16 mouse cellular contexts compared by ENCODE assay signal in genomic region chr6:140689617-140690404, GRCm38 (mm10). TPM values are rescaled to one million over a fixed set of nuclear protein-coding genes. Genes with fewer than 3 reads are reported as not detected.
DNase-seq lines count a peak whose midpoint lies in the region; ATAC-seq lines count a peak whose summit lies in the region.
"Had no signal": no experiment of that assay in that cellular context is flagged by ENCODE, and none has a peak within 500 bp of the region (broad histone marks: within the 10 kb centered on the region; RNA-seq: fewer than 3 reads in every experiment).

No protein-coding gene starts in this region.

- H3K36me3 ChIP-seq in kidney, embryonic 15.5 days = no peaks in the 10 kb centered on the region
- H3K36me3 ChIP-seq in limb, embryonic 15.5 days = no peaks in the 10 kb centered on the region
- H3K36me3 ChIP-seq: heart, embryonic 12.5 days; liver, embryonic 12.5 days; neural tube, embryonic 15.5 days had no signal

- no peaks in the 10 kb centered on the region for H3K27me3 ChIP-seq in kidney, embryonic 15.5 days
- no peaks in the 10 kb centered on the region for H3K27me3 ChIP-seq in limb, embryonic 15.5 days
- H3K27me3 ChIP-seq: heart, embryonic 12.5 days; liver, embryonic 12.5 days; neural tube, embryonic 15.5 days had no signal

- peak; percentile 50 for DNase-seq in cerebellum, adult 11-12 months
- no peak for DNase-seq in cerebellum, postnatal 4 days (ENCODE audit: low spot score in 2 of 2)
- no peak for DNase-seq in kidney, adult 18-20 months
- DNase-seq in cerebellum, adult 9-10 months = peak; percentile 77
- DNase-seq in liver = no peak
- no peak for DNase-seq in frontal cortex, postnatal 36 days (ENCODE audit: low spot score in 2 of 2)
- DNase-seq: layer of hippocampus, adult 9-11 months; midbrain, embryonic 14.5 days; thymus, postnatal 14 days had no signal

- no peaks in the 10 kb centered on the region for H3K9me3 ChIP-seq in kidney, embryonic 15.5 days (replicated peaks)
- no peaks in the 10 kb centered on the region for H3K9me3 ChIP-seq in limb, embryonic 15.5 days
- H3K9me3 ChIP-seq: liver, embryonic 12.5 days; neural tube, embryonic 15.5 days had no signal

- WGBS in kidney, embryonic 15.5 days = 83% methylated on average over 16 of the region's 16 CpGs
- WGBS in limb, embryonic 15.5 days = 48% methylated on average over 16 of the region's 16 CpGs

- H3K4me3 ChIP-seq in kidney, embryonic 15.5 days (replicated peaks) = no peak overlapping the region
- H3K4me3 ChIP-seq in limb, embryonic 15.5 days = no peak overlapping the region
- H3K4me3 ChIP-seq: heart, embryonic 12.5 days; liver, embryonic 12.5 days; neural tube, embryonic 15.5 days had no signal

- H3K4me2 ChIP-seq in kidney, embryonic 15.5 days = no peak overlapping the region
- H3K4me2 ChIP-seq in limb, embryonic 15.5 days = no peak overlapping the region
- H3K4me2 ChIP-seq: heart, embryonic 12.5 days; liver, embryonic 12.5 days; neural tube, embryonic 15.5 days had no signal

- H3K4me1 ChIP-seq in kidney, embryonic 15.5 days = peaks cover 18% of the 10 kb centered on the region
- H3K4me1 ChIP-seq in limb, embryonic 15.5 days = peaks cover 33% of the 10 kb centered on the region
- H3K4me1 ChIP-seq: heart, embryonic 12.5 days; liver, embryonic 12.5 days had no signal

- no peak for ATAC-seq in kidney, embryonic 15.5 days (replicated peaks; ENCODE audit: low FRiP score)
- ATAC-seq in limb, embryonic 15.5 days (ENCODE audit: insufficient number of reproducible peaks, low FRiP score, low TSS enrichment, low read depth) = peak; percentile 85
- ATAC-seq: intestine, postnatal 0 days; liver, embryonic 12.5 days had no signal

- H3K9ac ChIP-seq in kidney, embryonic 15.5 days = no peak overlapping the region
- no peak overlapping the region for H3K9ac ChIP-seq in limb, embryonic 15.5 days
- H3K9ac ChIP-seq: heart, embryonic 12.5 days; liver, embryonic 12.5 days; neural tube, embryonic 15.5 days had no signal

- H3K27ac ChIP-seq in kidney, embryonic 15.5 days = peak overlapping the region; percentile 41; the same call in 1 of the 2 replicates
- peak overlapping the region; percentile 79 for H3K27ac ChIP-seq in limb, embryonic 15.5 days
- H3K27ac ChIP-seq: liver, embryonic 12.5 days; neural tube, embryonic 15.5 days had no signal

RNA-seq across cellular contexts. Expression of gene Gm11077, which starts 39.3 kb away (rescaled TPM):
- not detected in 2 replicates for polyA plus RNA-seq in kidney, embryonic 15.5 days (2015; fragmentation: Nextera tagmentation; extraction: Ambion mirVana)
- not detected in 2 replicates for polyA plus RNA-seq in limb, embryonic 15.5 days (2015; fragmentation: Nextera tagmentation; extraction: Ambion mirVana)
- polyA plus RNA-seq: cerebellum, adult 2 months; heart, embryonic 12.5 days; intestine, postnatal 0 days; liver, embryonic 12.5 days; midbrain, embryonic 14.5 days; neural tube, embryonic 15.5 days had no signal

Comparison
In these comparisons a context has a peak if more than half of its experiments do, and no peak if none do; other contexts are left out.
1. DNase-seq: peak in cerebellum, adult 11-12 months (single experiment) and cerebellum, adult 9-10 months (single experiment); none in cerebellum, postnatal 4 days (0 of 2), kidney, adult 18-20 months (single experiment), liver (single experiment) and frontal cortex, postnatal 36 days (0 of 2).